Mouse (Mus musculus) right cerebral cortex, postnatal 14 days (tissue): ENCODE measurements around the gene Shisa5.

Source experiments
- DNase-seq: peaks from one replicate; pipeline ENCODE4 v3.0.0; 2022

The Shisa5 gene

DNA sequence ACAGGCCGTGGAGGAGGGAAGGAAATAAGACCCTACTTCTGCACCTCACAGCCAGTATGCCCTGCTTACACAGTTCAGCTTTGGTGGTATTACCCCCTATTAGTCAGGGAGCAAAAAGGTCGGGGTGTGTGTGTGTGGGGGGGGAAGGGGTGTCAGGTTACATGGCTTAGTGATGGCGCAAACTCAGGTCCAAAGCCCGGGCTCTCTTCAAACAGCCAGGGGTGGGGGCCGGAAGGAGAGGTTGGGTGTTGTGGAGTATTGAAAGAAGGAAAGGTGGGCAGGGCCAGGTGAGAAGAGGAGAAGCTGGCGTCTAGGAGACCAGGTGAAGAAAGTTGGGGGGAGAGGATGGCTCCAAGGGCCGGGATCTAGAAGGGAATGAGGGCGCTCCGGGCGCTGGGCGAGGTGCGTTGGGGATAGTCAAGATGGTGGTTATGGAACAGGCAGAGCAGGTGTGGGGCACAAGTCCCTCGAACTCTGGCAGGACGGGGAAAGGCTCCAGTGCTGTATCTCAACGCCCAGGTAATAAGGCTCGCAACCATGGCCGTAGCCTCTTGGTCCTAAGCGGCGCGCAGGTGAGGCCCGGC lies 56.3 kb downstream of the Shisa5 start:
- DNase-seq = no peak

GRCm38 (mm10) chr9:109095137-109095982 lies 57.0 kb downstream of the Shisa5 start, which contains the start of gene Plxnb1:
Plxnb1 (plus strand) TSS chr9:109095389.
- DNase-seq = peak; percentile 74

GRCm38 (mm10) chr9:109096251-109096661 lies 57.9 kb downstream of the Shisa5 start:
- no peak for DNase-seq

GRCm38 (mm10) chr9:109096856-109097255 lies 58.5 kb downstream of the Shisa5 start:
- no peak for DNase-seq

GRCm38 (mm10) chr9:109097291-109097690 lies 58.9 kb downstream of the Shisa5 start:
- no peak for DNase-seq

DNA sequence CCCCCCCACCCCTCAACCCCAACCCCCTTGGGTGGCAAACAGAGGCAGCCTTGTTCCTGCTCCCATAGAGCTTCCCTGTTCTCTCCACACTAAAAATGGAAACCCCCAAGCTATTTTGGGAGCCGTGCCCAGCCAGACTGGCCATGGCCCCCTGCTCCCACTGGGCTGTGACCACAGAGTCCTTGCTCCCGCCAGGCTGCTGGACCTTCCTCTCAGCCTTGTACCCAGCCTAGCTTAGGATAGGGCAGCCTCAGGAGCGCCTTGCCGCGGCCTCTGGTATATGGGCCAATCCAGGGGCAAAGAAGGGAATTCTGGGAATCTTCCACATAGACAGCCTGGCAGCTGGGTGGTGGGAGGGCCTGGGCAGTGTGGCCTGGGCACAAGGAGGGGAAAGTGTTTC lies 59.5 kb downstream of the Shisa5 start:
- peak; percentile 59 for DNase-seq

GRCm38 (mm10) chr9:109098366-109098765 lies 60.0 kb downstream of the Shisa5 start:
- DNase-seq = no peak

GRCm38 (mm10) chr9:109098969-109099368 lies 60.6 kb downstream of the Shisa5 start:
- DNase-seq = peak; percentile 63

- no peak for DNase-seq
Measured at GRCm38 (mm10) chr9:109100307-109100928, 62.1 kb downstream of the Shisa5 start.

DNA sequence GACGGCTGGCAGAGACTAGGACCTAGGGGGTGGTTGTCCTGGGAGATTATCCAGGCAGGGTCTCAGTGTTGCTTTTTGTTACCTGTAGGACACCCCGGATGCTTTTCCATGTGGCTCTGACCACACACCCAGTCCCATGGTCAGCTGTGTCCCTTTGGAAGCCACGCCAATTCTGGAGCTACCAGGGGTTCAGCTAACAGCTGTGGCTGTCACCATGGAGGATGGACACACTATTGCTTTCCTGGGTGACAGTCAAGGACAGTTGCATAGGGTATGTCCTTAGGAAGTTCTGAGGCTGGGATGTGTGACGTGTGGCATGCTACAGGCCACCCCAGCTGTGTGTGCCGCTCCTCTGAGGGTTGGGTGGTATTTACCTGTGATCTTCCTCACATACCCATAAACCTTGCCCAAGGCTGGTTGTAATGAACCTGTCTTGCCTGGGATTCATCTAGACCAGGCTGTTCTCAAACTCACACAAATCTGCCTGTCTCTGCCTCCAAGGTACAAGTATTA lies 63.6 kb downstream of the Shisa5 start:
- DNase-seq = no peak

- DNase-seq = no peak
Measured at GRCm38 (mm10) chr9:109102541-109102940, 64.2 kb downstream of the Shisa5 start.

GRCm38 (mm10) chr9:109103250-109103649 lies 64.9 kb downstream of the Shisa5 start:
- no peak for DNase-seq

DNA sequence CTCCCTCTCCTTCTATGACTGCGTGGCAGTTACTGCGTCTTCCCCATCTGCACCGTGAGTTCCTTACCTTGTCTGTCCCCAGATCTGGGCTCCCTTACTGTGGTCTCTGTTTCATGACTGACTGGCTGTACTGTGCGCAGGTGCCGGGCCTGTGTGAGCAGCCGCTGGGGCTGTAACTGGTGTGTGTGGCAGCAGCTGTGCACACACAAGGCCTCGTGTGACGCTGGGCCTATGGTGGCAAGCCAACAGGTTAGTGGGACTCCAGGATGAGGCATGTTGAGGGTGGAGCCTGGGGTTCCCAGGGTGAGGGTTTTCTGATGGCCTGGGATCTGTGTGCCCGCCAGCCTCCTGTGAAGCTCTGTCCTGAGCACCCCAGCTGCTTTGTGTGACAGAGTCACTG lies 65.7 kb downstream of the Shisa5 start:
- DNase-seq = no peak

DNA sequence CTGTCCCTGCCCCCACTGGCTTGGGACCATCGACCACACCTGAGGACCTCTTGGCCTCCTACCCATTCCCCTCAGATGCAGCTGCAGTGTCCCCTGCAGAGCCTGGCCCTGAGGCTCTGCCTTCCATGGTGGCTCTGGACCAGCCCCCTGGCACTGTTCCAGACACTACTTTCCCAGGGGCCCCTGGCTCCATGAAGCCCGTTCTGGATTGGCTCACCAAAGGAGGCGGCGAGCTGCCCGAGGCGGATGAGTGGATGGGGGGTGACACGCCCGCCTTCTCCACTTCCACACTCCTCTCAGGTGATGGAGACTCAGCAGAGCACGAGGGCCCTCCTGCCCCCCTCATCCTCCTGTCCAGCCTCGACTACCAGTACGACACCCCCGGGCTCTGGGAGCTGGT lies 66.6 kb downstream of the Shisa5 start:
- peak; percentile 46 for DNase-seq

DNA sequence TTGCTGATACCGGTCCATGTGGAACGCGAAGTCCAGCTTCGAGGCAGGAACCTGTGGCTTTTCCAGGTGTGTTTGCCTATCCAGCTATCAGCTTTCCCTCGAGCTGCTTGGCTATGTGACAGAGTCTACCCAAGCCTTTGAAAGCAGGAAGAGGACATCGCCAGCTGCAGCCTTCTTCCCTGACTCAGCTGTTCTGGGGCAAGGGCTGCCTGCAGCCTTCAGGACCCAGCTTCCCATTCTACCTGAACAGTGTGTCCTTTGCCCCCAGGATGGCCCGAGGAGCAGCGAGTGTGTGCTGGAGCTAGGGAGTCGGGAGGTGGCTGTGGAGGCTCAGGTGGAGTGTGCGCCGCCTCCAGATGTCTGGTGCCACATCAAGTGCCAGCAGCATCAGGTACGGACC lies 67.3 kb downstream of the Shisa5 start:
- DNase-seq = no peak

DNA sequence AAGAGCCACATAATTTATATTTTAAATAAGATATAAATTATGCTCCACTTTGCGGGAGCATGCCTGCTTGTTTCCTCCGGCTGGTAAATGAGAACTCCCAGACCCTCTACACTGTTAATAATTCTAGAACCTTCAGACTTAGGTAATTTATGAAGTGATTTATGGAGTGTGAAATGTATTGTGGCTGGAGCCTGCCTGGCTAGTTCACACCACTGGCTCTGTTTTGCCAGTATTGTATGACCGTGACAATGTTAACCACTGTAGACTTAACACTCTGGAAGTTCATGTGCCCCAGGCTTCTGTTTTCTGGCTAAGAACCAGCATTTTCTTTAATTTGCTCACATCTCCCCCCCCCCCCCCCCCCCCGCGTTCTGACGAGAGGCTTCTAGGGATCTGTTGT lies 69.0 kb downstream of the Shisa5 start:
- DNase-seq = no peak
